Mouse (Mus musculus) urinary bladder, adult 2 months (tissue): ENCODE results near the gene Ripor3. TPM values are rescaled to one million over a fixed set of nuclear protein-coding genes. Genes with fewer than 3 reads are reported as not detected.
"Not testable (repeated sequence)": the region's sequence is repeated elsewhere in the genome, so short reads cannot be mapped to it uniquely, and the experiment has no call there.

Source experiments
- DNase-seq: peaks from one replicate; pipeline ENCODE4 v3.0.0; 2022; ENCODE audit warnings: low spot score
- polyA plus RNA-seq: library from polyadenylated mRNA; depleted of rRNA; stranded (reverse); fragments of >200 nt; gene quantifications from 2 replicates; pipeline ENCODE4 v1.2.3, GENCODE M21; 2012; rRNA removed

Ripor3 gene
- polyA plus RNA-seq = 8.4 and 10.6 TPM in 2 replicates

GRCm38 (mm10) chr2:168009936-168010668, at the start of gene Ripor3:
Gene Ripor3 (minus strand): TSS chr2:168010618.
- peak; percentile 70 for DNase-seq

DNA sequence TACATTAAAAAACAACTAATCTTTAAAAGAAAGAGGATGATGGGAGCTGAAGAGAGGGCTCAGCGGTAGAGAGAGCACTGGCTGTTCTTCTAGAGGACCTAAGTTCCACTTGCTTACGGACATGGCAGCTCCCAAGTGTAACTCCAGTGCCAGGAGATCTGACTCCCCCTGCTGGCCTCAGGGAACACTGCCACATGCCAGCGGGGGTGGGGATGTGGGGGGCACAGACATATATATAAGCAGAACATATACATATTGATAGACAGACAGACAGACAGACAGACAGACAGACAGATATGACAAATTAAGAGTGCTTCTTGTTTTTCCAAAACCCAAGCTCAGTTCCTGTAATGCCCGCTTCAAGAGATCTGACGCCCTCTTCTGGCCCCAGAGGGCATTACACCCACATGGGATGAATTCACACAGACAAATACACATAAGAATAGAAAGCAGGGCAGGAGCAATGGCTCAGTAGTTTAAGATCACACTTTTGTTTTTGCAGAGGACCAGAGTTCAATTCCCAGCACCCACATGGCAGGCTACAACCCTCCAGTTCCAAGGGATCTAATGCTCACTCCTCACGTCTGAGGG, 48.9 kb upstream of the Ripor3 start:
- DNase-seq = no peak

GRCm38 (mm10) chr2:168058488-168059199, 48.2 kb upstream of the Ripor3 start:
- no peak for DNase-seq

- not testable (repeated sequence) for DNase-seq
Observed at GRCm38 (mm10) chr2:168057876-168058275, 47.5 kb upstream of the Ripor3 start.

DNA sequence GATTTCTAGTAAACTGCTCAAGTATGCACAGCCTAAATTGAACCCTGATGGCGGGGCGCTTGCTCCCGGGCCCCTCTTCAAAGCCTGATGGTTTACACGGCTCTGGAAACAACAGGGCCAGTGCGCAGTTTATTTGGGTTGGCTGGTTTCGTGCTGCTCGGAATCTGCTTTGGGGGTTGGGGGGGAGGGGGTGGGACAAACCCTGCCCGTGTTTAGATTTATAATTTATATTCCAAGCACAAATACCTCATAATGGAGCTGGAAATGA, 46.2 kb upstream of the Ripor3 start:
- no peak for DNase-seq

DNA sequence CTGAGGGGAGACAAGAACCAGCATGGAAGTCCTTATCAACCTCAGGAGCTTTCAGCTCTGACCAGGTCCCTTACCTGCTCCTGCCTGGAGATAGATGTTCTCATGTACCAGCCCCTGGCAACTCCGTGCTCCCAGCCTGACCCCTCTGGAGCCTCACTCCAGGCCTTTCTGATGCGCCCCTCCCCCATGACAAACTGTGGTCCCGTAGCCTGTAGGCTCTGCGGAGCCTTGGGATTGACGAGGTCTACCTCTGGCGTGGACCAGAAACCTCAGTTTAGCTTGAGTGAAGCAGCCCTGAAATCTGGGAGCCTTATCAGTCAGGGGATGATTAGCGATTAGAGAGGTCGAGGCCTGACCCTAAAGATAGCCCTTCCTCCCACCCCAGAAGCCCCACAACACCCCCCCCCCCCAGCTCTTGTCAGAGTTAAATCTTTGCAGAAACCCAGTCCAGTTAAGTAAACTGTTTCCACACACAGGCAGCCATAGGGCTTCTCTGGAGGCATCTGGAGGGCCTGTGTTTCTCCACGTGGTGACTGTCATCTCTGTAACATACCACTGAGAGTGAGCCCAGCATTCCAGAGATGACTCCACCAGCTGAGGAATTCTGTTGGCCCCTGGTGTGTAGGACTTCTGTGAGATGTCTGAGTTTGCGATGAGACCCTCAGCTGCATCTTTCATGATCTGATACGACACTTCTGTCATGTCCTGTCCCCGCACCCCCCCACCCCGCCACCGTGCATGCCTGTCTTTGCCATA, 45.7 kb upstream of the Ripor3 start:
- DNase-seq = no peak

- DNase-seq = no peak
Observed at GRCm38 (mm10) chr2:168054142-168054541, 43.7 kb upstream of the Ripor3 start.

DNA sequence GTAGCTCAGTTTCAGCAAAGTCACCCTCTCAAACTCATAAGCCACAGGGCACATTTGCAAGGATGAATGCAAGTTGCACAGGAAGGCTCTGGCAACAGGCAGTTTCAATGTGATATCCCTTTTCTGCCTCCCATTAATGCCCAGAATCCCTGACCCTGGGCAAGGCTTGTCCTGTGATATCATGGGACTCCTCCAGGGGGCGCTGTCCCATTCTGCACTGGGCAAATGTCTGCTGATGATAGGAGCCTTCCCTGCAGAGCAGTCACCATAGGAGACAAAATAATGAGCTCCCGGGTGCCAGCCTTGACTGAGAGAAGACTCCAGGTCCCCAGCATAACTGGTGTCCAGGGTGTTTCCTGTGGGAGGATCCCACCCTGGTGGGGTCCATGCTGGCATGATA, 42.3 kb upstream of the Ripor3 start:
- peak; percentile 49 for DNase-seq

DNA sequence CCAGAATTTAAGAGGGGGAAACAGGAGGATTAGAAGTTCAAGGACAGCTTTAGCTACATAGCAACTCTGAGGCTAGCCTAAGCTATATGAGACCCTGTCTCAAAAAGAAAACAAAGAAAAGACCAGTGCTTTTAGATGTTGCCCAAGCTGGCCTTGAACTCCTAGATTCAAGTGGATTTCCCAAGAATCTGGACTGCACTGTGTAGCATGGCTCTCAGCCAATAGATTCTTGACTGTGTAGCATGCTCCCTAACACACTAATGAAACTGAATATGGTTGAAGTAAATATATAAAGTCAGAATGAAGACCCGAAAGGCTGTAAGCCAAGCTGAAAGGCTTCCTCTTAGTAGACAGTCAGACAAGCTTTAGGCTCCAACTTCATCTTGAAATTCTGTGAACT, 41.7 kb upstream of the Ripor3 start:
- DNase-seq = no peak

GRCm38 (mm10) chr2:168050000-168050942, 39.9 kb upstream of the Ripor3 start:
- no peak for DNase-seq

GRCm38 (mm10) chr2:168049002-168049635, 38.7 kb upstream of the Ripor3 start:
- no peak for DNase-seq

GRCm38 (mm10) chr2:168046467-168046866, 36.0 kb upstream of the Ripor3 start:
- DNase-seq = no peak

DNA sequence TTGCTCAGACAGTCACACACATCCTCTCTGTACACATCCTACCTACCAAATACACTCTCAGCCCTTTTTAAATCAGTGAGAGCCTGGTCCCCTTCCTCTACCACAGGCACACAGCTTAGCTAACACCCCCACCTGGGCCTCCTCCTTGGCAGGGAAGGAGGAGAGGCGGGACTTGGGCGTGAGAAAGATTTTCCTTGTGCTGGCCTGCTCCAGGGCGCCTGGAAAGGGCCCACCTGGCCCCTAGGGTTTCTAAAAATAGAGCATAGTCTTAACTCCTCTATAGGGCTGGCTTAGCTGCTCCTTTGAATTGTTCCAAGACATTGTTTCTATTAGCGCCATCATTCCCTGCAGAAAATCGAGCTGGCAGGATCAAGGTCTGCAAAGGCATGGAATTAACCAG, 35.4 kb upstream of the Ripor3 start:
- DNase-seq = no peak

- DNase-seq = no peak
Observed at GRCm38 (mm10) chr2:168045357-168045756, 34.9 kb upstream of the Ripor3 start.

DNA sequence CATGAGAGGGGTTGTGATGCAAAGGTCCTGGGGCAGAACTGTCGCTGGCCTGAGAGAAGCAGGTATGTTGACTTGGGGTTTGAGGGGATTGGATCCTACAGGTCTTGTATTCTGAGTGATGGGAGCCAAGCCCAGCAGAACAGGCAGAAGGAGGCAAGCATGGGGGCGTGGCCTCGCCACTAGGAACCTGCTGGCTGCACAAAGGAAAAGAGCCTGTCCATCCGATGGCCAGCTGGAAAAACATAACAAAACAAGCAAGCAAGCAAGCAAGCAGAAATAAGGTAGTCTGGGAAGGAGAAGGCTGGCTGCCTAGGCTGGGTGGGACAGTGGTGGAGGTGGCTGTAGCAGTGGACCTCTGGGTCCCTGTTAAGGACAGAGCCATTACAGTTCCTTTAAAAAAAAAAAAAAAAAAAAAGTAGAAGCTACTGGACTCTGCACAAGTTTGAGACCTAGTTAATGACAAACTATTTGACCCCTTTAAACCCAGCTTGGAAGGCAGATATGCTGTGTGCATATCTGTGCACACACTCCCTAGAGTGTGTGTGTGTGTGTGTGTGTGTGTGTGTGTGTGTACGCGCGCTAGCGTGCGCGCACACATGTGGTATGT, 34.4 kb upstream of the Ripor3 start:
- no peak for DNase-seq

GRCm38 (mm10) chr2:168042019-168042418, 31.6 kb upstream of the Ripor3 start:
- no peak for DNase-seq

GRCm38 (mm10) chr2:168040751-168041150, 30.3 kb upstream of the Ripor3 start:
- no peak for DNase-seq

DNA sequence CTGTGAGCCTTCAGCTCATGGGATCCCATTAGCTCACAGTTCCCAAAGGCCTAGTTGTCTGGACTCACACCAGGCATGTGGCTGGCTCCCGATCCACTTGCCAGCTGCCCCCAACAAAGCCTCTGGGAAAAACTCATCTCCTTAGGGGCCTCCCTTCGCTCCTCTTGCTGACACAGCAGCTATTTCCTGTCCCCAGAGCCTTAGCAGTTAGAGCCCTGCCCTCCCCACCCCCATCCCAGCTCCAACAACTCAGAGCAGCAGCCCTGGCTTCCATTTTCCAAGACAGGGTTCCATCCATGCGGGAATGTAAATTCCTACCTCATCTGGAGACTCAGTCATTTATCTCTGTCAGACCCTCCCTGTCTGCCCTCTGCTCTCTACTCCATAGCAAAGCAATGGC, 26.6 kb upstream of the Ripor3 start:
- DNase-seq = no peak

DNA sequence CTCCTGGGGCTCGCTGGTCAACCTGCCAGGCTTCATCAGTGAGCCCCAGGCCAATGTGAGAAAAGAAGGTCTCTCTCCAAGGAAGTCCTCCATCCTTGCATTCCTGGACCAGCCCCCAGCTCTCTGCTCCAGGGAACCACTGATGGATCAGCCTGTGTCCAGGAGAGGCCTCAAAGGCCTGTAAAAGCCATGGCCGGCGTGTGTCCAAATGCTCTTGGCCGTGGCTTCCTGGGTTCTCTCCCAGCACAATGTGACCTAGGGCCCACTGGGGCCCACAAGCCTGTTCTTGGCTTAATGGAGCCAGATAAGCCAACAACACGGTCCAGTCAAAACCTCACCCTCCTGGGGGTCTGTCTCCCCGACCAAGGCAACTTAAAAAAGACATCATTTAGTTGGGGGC, 25.5 kb upstream of the Ripor3 start:
- DNase-seq = no peak

DNA sequence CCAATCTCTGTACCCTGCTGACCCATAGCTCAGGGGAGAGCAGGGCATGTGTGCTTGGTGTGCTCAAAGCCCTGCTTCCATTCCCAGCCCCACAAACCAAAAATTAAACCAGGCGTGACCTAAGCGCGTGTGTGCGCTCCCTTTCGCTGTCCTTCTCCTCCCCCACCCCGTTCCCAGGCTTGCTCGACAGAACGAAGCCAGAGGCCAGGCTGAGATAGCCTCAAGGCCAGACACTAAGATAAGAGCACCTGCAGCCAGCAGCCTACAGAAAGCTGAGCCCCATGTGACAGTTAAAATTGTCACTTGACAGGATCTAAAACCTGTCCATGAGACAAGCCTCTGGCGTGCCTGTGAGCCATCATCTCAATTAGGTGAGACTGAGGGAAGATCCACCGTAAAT, 23.5 kb upstream of the Ripor3 start:
- DNase-seq = no peak
